Mouse (Mus musculus): ENCODE measurements around the gene Hlx. TPM values are rescaled to one million over a fixed set of nuclear protein-coding genes. Genes with fewer than 3 reads are reported as not detected.

Hlx gene
- polyA plus RNA-seq, 1 experiment from 2014 or later: 5.4 TPM

GRCm38 (mm10) chr1:184726576-184727300, 5.7 kb downstream of the Hlx start:
- 26% methylated on average over 16 of the region's 16 CpGs for WGBS
- Histone ChIP-seq H3K4me3 (ENCODE audit: low read depth, low read length) (peak overlapping the region; percentile 29; the same call in 1 of the 2 replicates), H3K27me3 (ENCODE audit: control insufficient read depth, insufficient read depth, low read length) (peaks cover 35% of the 10 kb centered on the region), H3K36me3 (ENCODE audit: control insufficient read depth, insufficient read depth, low read length) (no peaks in the 10 kb centered on the region), H3K27ac (replicated peaks) (no peak overlapping the region), H3K4me2 (replicated peaks; ENCODE audit: low read depth) (peak overlapping the region; percentile 49; the same call in 1 of the 2 replicates), H3K9me3 (ENCODE audit: control insufficient read depth, low read length) (no peaks in the 10 kb centered on the region), H3K9ac (ENCODE audit: low read length) (no peak overlapping the region), H3K4me1 (replicated peaks; ENCODE audit: control insufficient read depth, insufficient read depth) (no peaks in the 10 kb centered on the region)
- DNase-seq (ENCODE audit: low spot score) (no peak), ATAC-seq (ENCODE audit: low FRiP score, low TSS enrichment) (no peak)
- TF ChIP-seq CTCF (IDR thresholded peaks at IDR 0.05; ENCODE audit: low read depth) (no peak), EP300 (optimal IDR thresholded peaks at IDR 0.05) (no peak)

DNA sequence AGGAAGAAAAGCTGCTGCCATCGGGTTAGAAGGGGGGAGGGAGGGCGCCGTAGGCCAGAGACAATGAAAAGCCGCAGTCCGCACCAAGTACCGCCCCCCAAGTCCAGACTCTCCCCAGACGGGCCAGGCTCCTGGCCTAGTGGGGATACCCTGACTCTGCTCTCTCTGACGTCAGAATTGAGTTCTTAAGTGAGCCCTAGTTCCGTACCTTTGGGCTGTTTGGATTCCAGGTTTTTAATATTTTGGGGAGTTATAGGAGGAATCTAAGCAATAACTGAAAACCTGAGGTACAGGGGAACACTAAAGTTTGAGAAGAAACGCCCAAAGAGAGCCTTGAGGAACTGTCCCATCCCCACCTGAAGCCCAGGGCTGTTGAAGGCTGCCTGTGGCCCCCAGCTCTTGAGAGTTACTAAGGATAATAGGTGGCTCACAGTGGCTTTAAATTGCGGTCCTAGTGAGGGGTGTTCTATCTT, 7.1 kb downstream of the Hlx start:
- Histone ChIP-seq H3K36me3 (ENCODE audit: control insufficient read depth, insufficient read depth, low read length) (no peaks in the 10 kb centered on the region), H3K4me3 (ENCODE audit: low read depth, low read length) (no peak overlapping the region), H3K9ac (ENCODE audit: low read length) (no peak overlapping the region), H3K4me1 (replicated peaks; ENCODE audit: control insufficient read depth, insufficient read depth) (no peaks in the 10 kb centered on the region), H3K9me3 (ENCODE audit: control insufficient read depth, low read length) (no peaks in the 10 kb centered on the region), H3K27ac (replicated peaks) (no peak overlapping the region), H3K27me3 (ENCODE audit: control insufficient read depth, insufficient read depth, low read length) (peaks cover 45% of the 10 kb centered on the region), H3K4me2 (replicated peaks; ENCODE audit: low read depth) (no peak overlapping the region)
- TF ChIP-seq EP300 (optimal IDR thresholded peaks at IDR 0.05) (no peak), CTCF (IDR thresholded peaks at IDR 0.05; ENCODE audit: low read depth) (no peak)
- DNase-seq (ENCODE audit: low spot score) (no peak), ATAC-seq (ENCODE audit: low FRiP score, low TSS enrichment) (no peak)
- 20% methylated on average over 11 of the region's 11 CpGs for WGBS

DNA sequence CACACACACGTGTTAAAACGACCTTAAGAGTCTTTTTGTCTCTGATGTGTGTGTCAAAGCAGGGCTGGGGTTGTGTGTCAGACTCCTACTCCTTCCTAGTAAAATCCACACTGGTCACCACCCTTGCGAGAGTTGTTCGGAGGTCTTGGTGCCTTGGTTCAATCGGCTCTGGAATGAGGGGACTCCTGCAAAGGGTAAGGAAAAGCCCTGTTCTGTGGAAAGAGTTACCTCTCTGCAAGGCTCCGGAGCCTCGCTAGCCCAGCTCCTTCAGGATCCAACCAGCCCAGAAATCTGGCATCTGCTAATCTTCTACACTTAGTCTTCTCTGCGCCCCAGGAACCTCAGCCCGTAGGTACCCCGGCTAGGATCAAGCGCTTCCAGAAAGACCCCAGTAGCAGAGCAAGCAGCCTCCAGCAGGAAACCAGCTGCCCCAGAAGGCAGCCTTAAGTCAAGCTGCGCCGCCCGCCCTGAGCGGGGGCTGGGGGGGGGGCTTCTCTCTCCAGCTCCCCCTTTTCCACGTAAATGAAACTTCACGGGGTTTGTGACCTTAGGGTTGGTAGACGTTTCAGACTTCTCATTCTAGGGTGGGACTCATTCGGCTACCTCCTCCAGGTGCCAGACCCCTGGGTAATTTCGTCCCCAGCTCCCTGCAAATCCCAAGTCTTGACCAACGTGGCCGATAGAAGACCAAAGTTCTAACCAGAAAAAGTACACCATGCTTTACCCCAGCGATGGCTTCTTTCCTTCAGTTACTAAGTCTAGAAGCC, 7.7 kb downstream of the Hlx start:
- TF ChIP-seq EP300 (optimal IDR thresholded peaks at IDR 0.05) (no peak), CTCF (IDR thresholded peaks at IDR 0.05; ENCODE audit: low read depth) (no peak)
- no peaks in the 10 kb centered on the region for H3K36me3 ChIP-seq (ENCODE audit: control insufficient read depth, insufficient read depth, low read length)
- H3K4me1 ChIP-seq (replicated peaks; ENCODE audit: control insufficient read depth, insufficient read depth): no peaks in the 10 kb centered on the region
- ATAC-seq (ENCODE audit: low FRiP score, low TSS enrichment) (no peak), DNase-seq (ENCODE audit: low spot score) (no peak)
- peaks cover 46% of the 10 kb centered on the region for H3K27me3 ChIP-seq (ENCODE audit: control insufficient read depth, insufficient read depth, low read length)
- no peak overlapping the region for H3K4me3 ChIP-seq (ENCODE audit: low read depth, low read length)
- H3K27ac ChIP-seq (replicated peaks): no peak overlapping the region
- WGBS: 13% methylated on average over 23 of the region's 23 CpGs
- no peaks in the 10 kb centered on the region for H3K9me3 ChIP-seq (ENCODE audit: control insufficient read depth, low read length)
- no peak overlapping the region for H3K4me2 ChIP-seq (replicated peaks; ENCODE audit: low read depth)
- H3K9ac ChIP-seq (ENCODE audit: low read length): no peak overlapping the region

DNA sequence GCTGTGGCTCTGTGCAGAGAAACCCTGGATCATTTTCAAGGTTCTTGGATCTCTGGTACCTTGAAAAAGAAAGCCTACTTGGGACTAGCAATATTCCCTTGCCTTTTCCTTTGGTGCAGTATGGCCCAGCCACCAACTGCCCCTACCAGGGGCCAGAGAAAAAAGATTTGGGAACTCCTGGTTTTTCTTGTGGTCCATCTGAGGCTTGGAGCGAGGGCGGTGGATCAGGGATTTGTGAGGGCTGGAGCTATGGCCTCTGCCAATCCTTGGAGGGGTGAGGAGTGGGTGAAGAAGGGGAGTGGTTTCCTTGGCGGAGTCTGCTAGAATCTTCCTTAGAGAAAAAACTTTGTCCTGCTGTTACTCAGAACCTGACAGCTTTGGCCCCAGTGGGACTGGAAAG, 8.5 kb downstream of the Hlx start:
- Histone ChIP-seq H3K9ac (ENCODE audit: low read length) (no peak overlapping the region), H3K4me2 (replicated peaks; ENCODE audit: low read depth) (no peak overlapping the region), H3K4me3 (ENCODE audit: low read depth, low read length) (no peak overlapping the region), H3K4me1 (replicated peaks; ENCODE audit: control insufficient read depth, insufficient read depth) (no peaks in the 10 kb centered on the region), H3K27me3 (ENCODE audit: control insufficient read depth, insufficient read depth, low read length) (peaks cover 47% of the 10 kb centered on the region), H3K36me3 (ENCODE audit: control insufficient read depth, insufficient read depth, low read length) (no peaks in the 10 kb centered on the region), H3K27ac (replicated peaks) (no peak overlapping the region), H3K9me3 (ENCODE audit: control insufficient read depth, low read length) (no peaks in the 10 kb centered on the region)
- TF ChIP-seq EP300 (optimal IDR thresholded peaks at IDR 0.05) (no peak), CTCF (IDR thresholded peaks at IDR 0.05; ENCODE audit: low read depth) (no peak)
- ATAC-seq (ENCODE audit: low FRiP score, low TSS enrichment): no peak
- WGBS: 28% methylated on average over 3 of the region's 3 CpGs
- no peak for DNase-seq (ENCODE audit: low spot score)

DNA sequence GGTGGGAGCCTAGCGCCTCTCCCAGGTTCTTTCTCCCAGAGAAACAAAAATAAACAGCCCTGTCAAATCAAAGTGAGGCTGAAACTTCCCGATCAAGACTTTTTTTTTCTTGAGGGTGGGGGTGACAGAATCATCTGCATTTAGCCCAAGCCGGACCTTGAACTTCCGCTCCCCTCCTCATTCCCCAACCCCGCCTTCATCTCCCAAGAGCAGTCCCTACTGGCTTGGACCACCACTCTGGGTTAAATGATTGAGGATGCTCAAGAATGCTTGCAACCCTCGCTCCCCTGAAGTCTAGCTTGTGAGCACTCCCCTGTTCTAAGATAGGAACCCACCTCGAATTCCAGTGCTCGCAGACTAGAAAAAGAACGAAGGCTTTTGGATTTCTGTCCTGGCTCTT, 11.3 kb downstream of the Hlx start:
- Histone ChIP-seq H3K27ac (replicated peaks) (no peak overlapping the region), H3K9ac (ENCODE audit: low read length) (no peak overlapping the region), H3K4me1 (replicated peaks; ENCODE audit: control insufficient read depth, insufficient read depth) (no peaks in the 10 kb centered on the region), H3K36me3 (ENCODE audit: control insufficient read depth, insufficient read depth, low read length) (no peaks in the 10 kb centered on the region), H3K9me3 (ENCODE audit: control insufficient read depth, low read length) (no peaks in the 10 kb centered on the region), H3K4me3 (ENCODE audit: low read depth, low read length) (no peak overlapping the region), H3K4me2 (replicated peaks; ENCODE audit: low read depth) (0 out of 2 replicates have a peak overlapping the region, but pooled peaks have one; percentile 11), H3K27me3 (ENCODE audit: control insufficient read depth, insufficient read depth, low read length) (peaks cover 44% of the 10 kb centered on the region)
- 5% methylated on average over 9 of the region's 9 CpGs for WGBS
- DNase-seq (ENCODE audit: low spot score): no peak
- no peak for ATAC-seq (ENCODE audit: low FRiP score, low TSS enrichment)
- TF ChIP-seq CTCF (IDR thresholded peaks at IDR 0.05; ENCODE audit: low read depth) (no peak), EP300 (optimal IDR thresholded peaks at IDR 0.05) (no peak)
